Mouse (Mus musculus): ENCODE measurements around the gene Dennd4c.

GRCm38 (mm10) chr4:86825143-86825542, 76.8 kb downstream of the Dennd4c start:
- TF ChIP-seq CTCF (IDR thresholded peaks at IDR 0.05) = no peak
- no peak for TF ChIP-seq EP300 (IDR thresholded peaks at IDR 0.05)
